ENCODE assay signal across 18 mouse cellular contexts in the genomic region with DNA sequence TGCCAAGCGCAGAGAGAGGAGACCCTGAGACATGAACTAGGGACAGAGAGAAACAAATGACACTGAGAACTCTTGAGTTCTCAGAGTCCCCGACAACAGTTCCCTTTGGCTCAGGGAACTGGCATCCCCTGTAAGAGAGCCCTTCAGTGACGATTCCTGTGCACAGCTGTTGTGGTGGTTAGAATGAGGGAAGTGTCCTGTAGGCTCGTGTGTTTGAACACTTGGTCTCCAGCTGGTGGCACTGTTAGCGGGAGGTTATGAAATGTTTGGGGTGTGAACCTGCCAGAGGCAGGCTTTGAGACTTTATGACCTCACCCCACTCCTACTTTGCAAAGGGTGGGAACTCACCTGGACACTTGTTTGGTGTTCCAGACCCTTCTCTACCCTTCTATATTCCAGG. TPM values are rescaled to one million over a fixed set of nuclear protein-coding genes. Genes with fewer than 3 reads are reported as not detected.
DNase-seq lines count a peak whose midpoint lies in the region; ATAC-seq and TF ChIP-seq lines count a peak whose summit lies in the region.
"Had no signal": no experiment of that assay in that cellular context is flagged by ENCODE, and none has a peak within 500 bp of the region (broad histone marks: within the 10 kb centered on the region; RNA-seq: fewer than 3 reads in every experiment).

No protein-coding gene starts in this region.

- H3K9me3 ChIP-seq in liver, embryonic 14.5 days (ENCODE audit: control insufficient read depth, low read length) = no peaks in the 10 kb centered on the region
- no peaks in the 10 kb centered on the region for H3K9me3 ChIP-seq in liver, embryonic 12.5 days (replicated peaks)
- H3K9me3 ChIP-seq: heart, embryonic 15.5 days; limb, embryonic 15.5 days; neural tube, embryonic 13.5 days had no signal

- H3K4me1 ChIP-seq in liver, embryonic 14.5 days (replicated peaks; ENCODE audit: control insufficient read depth in 2 of 2, insufficient read depth in 2 of 2, low read length in 1 of 2) = no peaks in the 10 kb centered on the region
- H3K4me1 ChIP-seq in liver, embryonic 12.5 days = 0 out of 2 replicates have a peak, but pooled peaks cover 3% of the 10 kb centered on the region
- H3K4me1 ChIP-seq: heart, embryonic 15.5 days; limb, embryonic 15.5 days; neural tube, embryonic 13.5 days had no signal

- no peak overlapping the region for H3K4me2 ChIP-seq in liver, embryonic 14.5 days (ENCODE audit: low read depth)
- no peak overlapping the region for H3K4me2 ChIP-seq in liver, embryonic 12.5 days
- H3K4me2 ChIP-seq: heart, embryonic 15.5 days; hindbrain, embryonic 14.5 days; limb, embryonic 15.5 days; neural tube, embryonic 13.5 days had no signal

- no peak overlapping the region for H3K27ac ChIP-seq in liver, embryonic 14.5 days
- H3K27ac ChIP-seq in liver, embryonic 12.5 days = no peak overlapping the region
- H3K27ac ChIP-seq: heart, embryonic 15.5 days; hindbrain, embryonic 14.5 days; limb, embryonic 15.5 days; neural tube, embryonic 13.5 days had no signal

- no peak overlapping the region for H3K4me3 ChIP-seq in liver, embryonic 14.5 days (ENCODE audit: insufficient read depth in 1 of 2, low read depth in 2 of 2, low read length in 2 of 2)
- no peak overlapping the region for H3K4me3 ChIP-seq in liver, embryonic 12.5 days
- H3K4me3 ChIP-seq: heart, embryonic 15.5 days; limb, embryonic 15.5 days; neural tube, embryonic 13.5 days had no signal

- DNase-seq in liver, embryonic 14.5 days (ENCODE audit: low read depth in 3 of 3, low spot score in 3 of 3) = no peak
- DNase-seq in R1 (ENCODE audit: low read depth, low spot score) = peak; percentile 34
- DNase-seq in thymus, postnatal 14 days = peak; percentile 66
- no peak for DNase-seq in gastrocnemius, postnatal 25 days
- no peak for DNase-seq in c-Kit-positive CD71-positive TER-119-positive erythroid progenitor cells, embryonic 14.5 days (ENCODE audit: low spot score)
- DNase-seq in urinary bladder, postnatal 4 days (ENCODE audit: low spot score in 2 of 2) = no peak
- DNase-seq: cerebellum, adult 18-20 months; gastrocnemius, postnatal 36 days; kidney, adult 2 months; lung, postnatal 14 days; retina, postnatal 1 day had no signal

- no peaks in the 10 kb centered on the region for H3K27me3 ChIP-seq in liver, embryonic 14.5 days (ENCODE audit: control insufficient read depth, insufficient read depth, low read length)
- H3K27me3 ChIP-seq in liver, embryonic 12.5 days (replicated peaks) = no peaks in the 10 kb centered on the region
- H3K27me3 ChIP-seq: heart, embryonic 15.5 days; limb, embryonic 15.5 days; neural tube, embryonic 13.5 days had no signal

- TF ChIP-seq CTCF in liver, embryonic 14.5 days (IDR thresholded peaks at IDR 0.05; ENCODE audit: low read depth) = peak; percentile 37

- H3K9ac ChIP-seq in liver, embryonic 14.5 days (replicated peaks) = no peak overlapping the region
- H3K9ac ChIP-seq in liver, embryonic 12.5 days = no peak overlapping the region
- H3K9ac ChIP-seq: heart, embryonic 15.5 days; hindbrain, embryonic 14.5 days; limb, embryonic 15.5 days; neural tube, embryonic 13.5 days had no signal

- TF ChIP-seq EP300 in liver, embryonic 14.5 days (IDR thresholded peaks at IDR 0.05; ENCODE audit: low read depth) = no peak

- WGBS in liver, embryonic 14.5 days (ENCODE audit: insufficient replicate concordance) = 24% methylated on average over 5 of the region's 5 CpGs
- WGBS in liver, embryonic 12.5 days (ENCODE audit: insufficient replicate concordance) = 33% methylated on average over 5 of the region's 5 CpGs

- no peaks in the 10 kb centered on the region for H3K36me3 ChIP-seq in liver, embryonic 14.5 days (replicated peaks; ENCODE audit: control insufficient read depth, insufficient read depth, low read depth)
- no peaks in the 10 kb centered on the region for H3K36me3 ChIP-seq in liver, embryonic 12.5 days
- H3K36me3 ChIP-seq: heart, embryonic 15.5 days; limb, embryonic 15.5 days; neural tube, embryonic 13.5 days had no signal

- no peak for ATAC-seq in liver, embryonic 14.5 days (ENCODE audit: insufficient read depth)
- no peak for ATAC-seq in liver, embryonic 12.5 days
- peak; percentile 68 for ATAC-seq in megakaryocyte, adult 5-6 weeks (ENCODE audit: poor library complexity, severe bottlenecking)
- ATAC-seq: midbrain, embryonic 16.5 days had no signal

RNA-seq across cellular contexts. Expression of gene Gfpt2, which starts 21.7 kb away (rescaled TPM):
- 0.39 TPM in 2 replicates for polyA plus RNA-seq in liver, embryonic 14.5 days (2012; rRNA removed)
- 0.39 and 0.90 TPM in 2 replicates for polyA plus RNA-seq in liver, embryonic 14.5 days (2014; fragmentation: Nextera tagmentation; extraction: Ambion mirVana)
- 3.2 and 3.3 TPM in 2 replicates for polyA plus RNA-seq in liver, embryonic 12.5 days (2016; fragmentation: Nextera tagmentation; extraction: Ambion mirVana)
- not detected in 2 replicates for total RNA-seq in megakaryocyte, adult 5-6 weeks (2015)
- 0.11 and 0.28 TPM in 2 replicates for total RNA-seq in megakaryocyte, adult 5-6 weeks (2017)
- 1 to 10 TPM; 5.5 to 6.5 TPM for total RNA-seq in gastrocnemius, postnatal 25 days (2021)

RNA-seq across cellular contexts. Expression of gene Cnot6, which starts 59.7 kb away (rescaled TPM):
- polyA plus RNA-seq in liver, embryonic 14.5 days (2012; rRNA removed) = 14.3 and 21.0 TPM in 2 replicates
- polyA plus RNA-seq in liver, embryonic 14.5 days (2014; fragmentation: Nextera tagmentation; extraction: Ambion mirVana) = 18.1 and 21.0 TPM in 2 replicates
- polyA plus RNA-seq in liver, embryonic 12.5 days (2016; fragmentation: Nextera tagmentation; extraction: Ambion mirVana) = 40.2 and 44.7 TPM in 2 replicates
- total RNA-seq in megakaryocyte, adult 5-6 weeks (2015) = 65.2 and 67.0 TPM in 2 replicates
- total RNA-seq in megakaryocyte, adult 5-6 weeks (2017) = 45.4 and 58.5 TPM in 2 replicates
- 10 to 100 TPM; 12.7 to 13.5 TPM for total RNA-seq in gastrocnemius, postnatal 25 days (2021)

Comparison
In these comparisons a context has a peak if more than half of its experiments do, and no peak if none do; other contexts are left out.
1. DNase-seq: peak in R1 (single experiment) and thymus, postnatal 14 days (single experiment); none in liver, embryonic 14.5 days (0 of 3), gastrocnemius, postnatal 25 days (single experiment), c-Kit-positive CD71-positive TER-119-positive erythroid progenitor cells, embryonic 14.5 days (single experiment) and urinary bladder, postnatal 4 days (0 of 2).
2. RNA of gene Gfpt2, which starts 21.7 kb away (total RNA-seq): 5.5 to 6.5 TPM in gastrocnemius, postnatal 25 days; 0.11 to 0.28 TPM in megakaryocyte, adult 5-6 weeks; every median in the first group is over 4 times any median in the second.